Mouse (Mus musculus) liver, adult 2 months (tissue): ENCODE measurements around the gene 4931406C07Rik. TPM values are rescaled to one million over a fixed set of nuclear protein-coding genes. Genes with fewer than 3 reads are reported as not detected.

ENCODE experiments used
- DNase-seq: peaks from one replicate; pipeline ENCODE4 v3.0.0-alpha.2; 2011; ENCODE audit warnings: low read depth, low spot score; ENCODE audit errors: extremely low read depth
- H3K27ac ChIP-seq: fragments of 200-500 bp; replicated peaks from 2 replicates; pipeline ENCODE4 v1.5.1; 2012; ENCODE audit warnings: low read depth, mild to moderate bottlenecking, control low read depth, inconsistent platforms, low read length; ENCODE audit not compliant: insufficient read depth
- H3K27me3 ChIP-seq: fragments of 200-500 bp; 2 replicates; pipeline ENCODE4 v1.6.1; 2012; ENCODE audit warnings: mild to moderate bottlenecking, moderate library complexity, low read length, inconsistent platforms; ENCODE audit not compliant: control insufficient read depth, insufficient read depth
- H3K36me3 ChIP-seq: fragments of 200-500 bp; 2 replicates; pipeline ENCODE4 v1.6.1; 2012; ENCODE audit warnings: low read length, inconsistent platforms; ENCODE audit not compliant: control insufficient read depth, insufficient read depth
- H3K4me1 ChIP-seq: fragments of 200-500 bp; 2 replicates; pipeline ENCODE4 v1.6.1; 2011; ENCODE audit warnings: low read length; ENCODE audit not compliant: control insufficient read depth, insufficient read depth
- H3K4me3 ChIP-seq: fragments of 200-500 bp; 2 replicates; pipeline ENCODE4 v1.5.1; 2011; ENCODE audit warnings: low read depth, mild to moderate bottlenecking, control low read depth, low read length, moderate library complexity; ENCODE audit not compliant: insufficient read depth
- H3K79me2 ChIP-seq: fragments of 200-500 bp; 2 replicates; pipeline ENCODE4 v1.6.1; 2012; ENCODE audit warnings: inconsistent platforms, mild to moderate bottlenecking, low read length, moderate library complexity; ENCODE audit not compliant: control insufficient read depth, insufficient read depth
- H3K9ac ChIP-seq: fragments of 200-500 bp; 2 replicates; pipeline ENCODE4 v1.6.1; 2012; ENCODE audit warnings: low read depth, mild to moderate bottlenecking, control low read depth, inconsistent platforms, low read length
- CTCF ChIP-seq: fragments of 200-500 bp; IDR thresholded peaks from 2 replicates; pipeline ENCODE4 v1.5.1; 2011; ENCODE audit warnings: low read depth, low read length, control low read depth
- POLR2A ChIP-seq: fragments of 200-500 bp; IDR thresholded peaks from 2 replicates; pipeline ENCODE4 v1.6.1; 2011; ENCODE audit warnings: low read length, control low read depth; ENCODE audit not compliant: insufficient read depth; ENCODE audit errors: extremely low read depth
- WGBS: fragments of 180-500 bp; shearing (Covaris S2); methylation state at CpG from one replicate; pipeline ENCODE4 v1.1.7; 2018; 5-methylcytosine and 5-hydroxymethylcytosine counted together
- polyA plus RNA-seq: library from polyadenylated mRNA; depleted of rRNA; stranded (reverse); fragments of >200 nt; gene quantifications from 2 replicates; pipeline ENCODE4 v1.2.3, GENCODE M21; 2012
- total RNA-seq: library from RNA; depleted of rRNA; stranded (reverse); fragments of >200 nt; gene quantifications from 2 replicates; pipeline ENCODE4 v1.2.3, GENCODE M21; 2014

The 4931406C07Rik gene
- total and polyA plus RNA-seq, 2 experiments: 48.2 to 174 TPM

DNA sequence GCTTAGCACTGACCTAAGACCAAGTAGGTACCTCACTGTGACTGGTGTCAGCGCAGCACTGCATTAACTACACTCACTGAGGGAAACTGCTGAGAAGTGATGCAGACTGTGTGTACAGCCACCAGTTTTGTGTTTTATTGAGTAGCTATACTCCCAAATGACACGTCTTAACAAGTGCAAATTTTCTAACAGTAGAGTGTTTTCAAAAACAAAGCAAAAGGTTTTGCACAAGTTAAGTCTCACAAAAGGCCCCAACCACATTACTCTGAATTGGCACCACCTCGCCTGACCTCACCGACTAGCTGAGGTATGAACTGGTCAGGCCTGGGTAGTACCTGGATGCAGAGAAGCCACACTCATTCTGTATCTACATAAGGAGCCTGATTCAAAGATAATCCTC, 29.4 kb downstream of the 4931406C07Rik start:
- H3K4me3 ChIP-seq: no peak overlapping the region
- peaks cover 42% of the 10 kb centered on the region for H3K36me3 ChIP-seq
- no peak for TF ChIP-seq POLR2A
- no peak for TF ChIP-seq CTCF

DNA sequence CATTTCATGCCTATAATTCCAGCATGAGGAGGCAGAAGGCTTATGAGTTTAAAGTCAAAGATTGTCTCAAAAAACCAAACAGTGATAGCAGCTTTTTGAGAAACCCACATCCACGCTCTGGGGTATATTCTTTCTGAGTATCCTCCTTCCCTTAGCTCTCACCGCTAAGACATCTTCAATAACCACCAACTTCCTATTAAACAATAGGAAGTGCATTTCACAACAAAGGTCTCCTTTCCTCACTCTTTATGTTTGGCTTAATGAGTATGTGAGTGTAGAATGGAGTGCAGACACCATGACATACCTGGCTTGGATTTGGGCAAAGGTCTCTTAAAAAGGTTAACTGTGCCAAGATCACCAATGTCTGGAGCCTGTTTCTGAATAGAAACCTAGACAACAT, 32.3 kb downstream of the 4931406C07Rik start:
- H3K36me3 ChIP-seq: peaks cover 67% of the 10 kb centered on the region
- H3K79me2 ChIP-seq: no peaks in the 10 kb centered on the region
- H3K4me3 ChIP-seq: no peak overlapping the region
- H3K9ac ChIP-seq: no peak overlapping the region
- H3K4me1 ChIP-seq: peaks cover 4% of the 10 kb centered on the region; the same call in 1 of the 2 replicates
- TF ChIP-seq CTCF: no peak
- no peak for TF ChIP-seq POLR2A
- no peak for DNase-seq
- no peak overlapping the region for H3K27ac ChIP-seq
- WGBS: 92% methylated on average over 2 of the region's 2 CpGs
- H3K27me3 ChIP-seq: no peaks in the 10 kb centered on the region

More for the DNA sequence above, 29.4 kb downstream of the 4931406C07Rik start:
- Histone ChIP-seq H3K9ac (no peak overlapping the region), H3K4me1 (peaks cover 8% of the 10 kb centered on the region), H3K27me3 (no peaks in the 10 kb centered on the region), H3K27ac (no peak overlapping the region), H3K79me2 (no peaks in the 10 kb centered on the region)
- DNase-seq: no peak
- 94% methylated on average over 4 of the region's 4 CpGs for WGBS

DNA sequence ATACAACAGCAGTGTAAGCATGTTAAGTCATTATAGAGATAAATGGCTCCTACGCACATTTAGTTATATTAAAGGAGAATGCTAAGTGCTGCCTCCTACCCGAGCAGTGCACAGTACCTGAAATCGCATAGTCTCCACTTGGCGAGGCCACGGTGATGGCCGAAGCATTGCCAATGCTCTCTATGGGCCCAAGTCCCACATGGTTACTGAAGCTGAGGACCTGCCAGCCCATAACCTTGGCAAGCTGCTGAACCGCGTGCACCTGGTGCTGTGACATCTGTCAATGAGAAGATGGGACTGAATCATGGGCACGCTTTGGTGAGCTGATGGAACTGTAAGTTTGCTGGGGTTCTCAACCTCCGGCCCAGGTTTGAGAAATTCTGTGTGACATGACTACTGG, 42.8 kb downstream of the 4931406C07Rik start:
- no peak overlapping the region for H3K4me3 ChIP-seq
- H3K36me3 ChIP-seq: peaks cover 54% of the 10 kb centered on the region
- 95% methylated on average over 10 of the region's 10 CpGs for whole genome bisulfite sequencing
- no peaks in the 10 kb centered on the region for H3K4me1 ChIP-seq
- TF ChIP-seq CTCF: no peak
- TF ChIP-seq POLR2A: no peak
- no peaks in the 10 kb centered on the region for H3K79me2 ChIP-seq
- no peaks in the 10 kb centered on the region for H3K27me3 ChIP-seq
- no peak overlapping the region for H3K27ac ChIP-seq
- no peak overlapping the region for H3K9ac ChIP-seq
- DNase-seq: no peak

DNA sequence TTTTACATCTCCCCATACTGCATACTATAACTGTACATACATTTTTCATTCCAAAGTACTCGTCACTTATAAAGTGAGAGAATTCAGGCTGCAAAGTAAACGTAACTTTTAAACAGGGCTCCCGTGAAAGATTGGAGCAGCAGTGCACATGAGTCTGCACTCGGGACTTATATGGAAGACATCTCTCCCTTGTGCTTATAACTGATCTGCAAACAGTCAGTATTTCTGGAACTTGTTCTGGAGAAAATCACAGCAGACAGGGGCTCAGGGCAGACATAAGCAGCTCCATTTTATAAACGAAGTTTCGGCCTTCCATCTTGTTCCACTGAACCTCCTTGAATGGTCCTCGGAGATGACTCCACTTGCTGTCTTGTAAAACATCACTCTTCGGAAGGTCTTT, 44.3 kb downstream of the 4931406C07Rik start:
- H3K4me1 ChIP-seq: no peaks in the 10 kb centered on the region
- TF ChIP-seq POLR2A (no peak), CTCF (no peak)
- no peak for DNase-seq
- 91% methylated on average over 8 of the region's 8 CpGs for WGBS
- no peaks in the 10 kb centered on the region for H3K79me2 ChIP-seq
- H3K27ac ChIP-seq: no peak overlapping the region
- no peaks in the 10 kb centered on the region for H3K27me3 ChIP-seq
- peaks cover 41% of the 10 kb centered on the region for H3K36me3 ChIP-seq
- no peak overlapping the region for H3K9ac ChIP-seq
- H3K4me3 ChIP-seq: no peak overlapping the region

DNA sequence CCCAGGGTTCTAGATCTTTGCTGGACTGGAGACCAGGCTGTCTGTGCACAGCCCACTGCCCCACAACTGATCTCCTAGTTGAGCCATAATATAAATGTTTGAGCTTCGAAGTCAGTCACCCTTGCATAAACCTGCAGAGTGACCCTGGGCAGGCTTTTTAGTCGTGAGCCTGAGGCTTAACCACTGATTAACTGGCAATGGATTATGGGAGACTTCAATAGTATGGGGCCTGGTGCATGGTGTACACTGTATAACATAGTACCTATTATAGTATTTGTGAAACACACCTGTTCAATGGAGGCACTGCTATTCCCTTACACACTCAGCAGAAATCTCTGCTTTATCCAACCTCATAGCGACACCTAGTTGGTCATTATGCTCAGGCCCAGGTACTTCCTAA, 50.0 kb downstream of the 4931406C07Rik start:
- Histone ChIP-seq H3K79me2 (no peaks in the 10 kb centered on the region), H3K4me1 (no peaks in the 10 kb centered on the region), H3K4me3 (no peak overlapping the region), H3K27me3 (no peaks in the 10 kb centered on the region), H3K27ac (no peak overlapping the region), H3K36me3 (peaks cover 3% of the 10 kb centered on the region; the same call in 1 of the 2 replicates), H3K9ac (no peak overlapping the region)
- DNase-seq: no peak
- 65% methylated on average over 3 of the region's 3 CpGs for WGBS
- no peak for TF ChIP-seq CTCF
- no peak for TF ChIP-seq POLR2A

DNA sequence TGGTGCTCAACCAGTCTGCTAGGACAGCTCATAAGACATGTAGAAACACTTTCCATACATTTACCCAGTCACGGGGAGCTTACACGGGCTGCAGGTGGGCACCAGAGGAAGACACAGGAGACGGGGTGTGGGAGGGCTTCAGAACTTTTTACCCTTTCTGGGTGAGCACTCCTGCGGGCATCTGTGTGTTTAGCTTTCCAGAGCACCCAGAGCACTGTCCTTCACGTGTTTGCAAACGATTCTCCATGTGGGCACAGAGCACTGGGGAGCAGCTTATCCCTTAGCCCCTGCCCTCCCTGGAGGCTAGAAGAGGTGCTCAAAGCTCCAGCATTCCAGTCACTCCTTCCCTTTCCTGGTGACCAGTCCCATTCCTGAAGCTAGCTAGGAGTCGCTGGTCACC, 51.7 kb downstream of the 4931406C07Rik start:
- 77% methylated on average over 7 of the region's 7 CpGs for WGBS
- Histone ChIP-seq H3K4me3 (no peak overlapping the region), H3K27ac (no peak overlapping the region), H3K36me3 (no peaks in the 10 kb centered on the region), H3K27me3 (no peaks in the 10 kb centered on the region), H3K79me2 (no peaks in the 10 kb centered on the region), H3K9ac (no peak overlapping the region), H3K4me1 (no peaks in the 10 kb centered on the region)
- TF ChIP-seq POLR2A (no peak), CTCF (no peak)
- no peak for DNase-seq
